Mouse (Mus musculus) hindbrain, embryonic 16.5 days (tissue): ENCODE measurements at regions not wholly inside any gene's neighbourhood (a gene's known extent, or its start where the extent isn't known, plus 50 kb on each side); places are given as distances from the start of the nearest gene placed in this dataset.

Experiments
- ATAC-seq: fragments of 200-750 bp; cut with Nextera tagmentation; 2 replicates; pipeline ENCODE4 v1.8.0; 2017; ENCODE audit warnings: moderate TSS enrichment, moderate library complexity
- H3K27ac ChIP-seq: fragments of 300-500 bp; sonication (generic); 2 replicates; pipeline ENCODE4 v1.5.1; 2014; ENCODE audit warnings: low read depth, mild to moderate bottlenecking, control low read depth, low read length, moderate library complexity
- H3K27me3 ChIP-seq: fragments of 300-500 bp; sonication (generic); replicated peaks from 2 replicates; pipeline ENCODE4 v1.6.1; 2014; ENCODE audit warnings: low read length; ENCODE audit not compliant: control insufficient read depth, insufficient read depth
- H3K36me3 ChIP-seq: fragments of 300-500 bp; sonication (generic); 2 replicates; pipeline ENCODE4 v1.6.1; 2014; ENCODE audit warnings: mild to moderate bottlenecking, low read length, moderate library complexity, mixed read lengths; ENCODE audit not compliant: control insufficient read depth, insufficient read depth
- H3K4me1 ChIP-seq: fragments of 300-500 bp; sonication (generic); 2 replicates; pipeline ENCODE4 v1.6.1; 2014; ENCODE audit warnings: low read depth, low read length; ENCODE audit not compliant: control insufficient read depth, insufficient read depth
- H3K4me2 ChIP-seq: fragments of 300-500 bp; sonication (generic); 2 replicates; pipeline ENCODE4 v1.6.1; 2014; ENCODE audit warnings: mild to moderate bottlenecking, low read length, control low read depth, moderate library complexity
- H3K4me3 ChIP-seq: fragments of 300-500 bp; sonication (generic); 2 replicates; pipeline ENCODE4 v1.5.1; 2014; ENCODE audit warnings: mild to moderate bottlenecking, low read length, control low read depth, moderate library complexity
- H3K9ac ChIP-seq: fragments of 300-500 bp; sonication (generic); 2 replicates; pipeline ENCODE4 v1.6.1; 2014; ENCODE audit warnings: low read depth, mild to moderate bottlenecking, control low read depth, low read length, moderate library complexity
- H3K9me3 ChIP-seq: fragments of 300-500 bp; sonication (generic); 2 replicates; pipeline ENCODE4 v1.6.1; 2014; ENCODE audit warnings: mild to moderate bottlenecking, low read length, moderate library complexity; ENCODE audit not compliant: control insufficient read depth
- WGBS: fragments of 180-500 bp; shearing (Covaris S2); extraction: QIAGEN DNeasy Blood & Tissue Kit; methylation state at CpG from one replicate; pipeline ENCODE4 v1.1.7; 2014; 5-methylcytosine and 5-hydroxymethylcytosine counted together

DNA sequence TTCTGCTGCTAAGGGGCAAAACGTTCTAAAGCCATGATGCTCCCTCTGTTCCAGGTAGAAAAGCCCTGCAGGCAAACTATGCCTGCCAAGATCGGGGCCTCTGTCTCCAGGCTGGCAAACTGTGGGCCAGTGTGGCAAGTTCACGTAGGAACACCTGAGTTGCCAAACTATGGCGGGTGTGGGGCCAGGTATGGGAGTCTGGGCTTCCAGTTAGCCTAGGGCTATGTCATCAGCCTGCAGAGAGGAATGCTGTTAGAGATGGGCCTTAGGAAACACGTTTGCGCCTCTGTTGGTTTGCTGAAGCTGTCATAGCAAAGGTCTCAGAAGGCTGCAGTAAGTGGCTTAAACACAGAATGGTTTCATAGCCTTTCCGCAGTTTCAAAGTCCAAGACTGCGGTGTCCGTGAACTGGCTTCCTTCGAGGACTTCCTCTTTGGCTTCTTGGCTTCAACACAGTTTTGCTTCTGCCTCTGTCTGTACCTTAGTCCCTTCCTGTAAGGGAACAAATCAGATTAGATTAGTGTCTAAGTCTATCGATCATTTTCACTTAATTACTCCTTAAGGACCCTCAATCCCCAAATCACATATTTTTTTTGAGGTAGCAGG, 110.1 kb downstream of the Snx18 start:
- Histone ChIP-seq H3K9me3 (no peaks in the 10 kb centered on the region), H3K36me3 (no peaks in the 10 kb centered on the region), H3K4me2 (no peak overlapping the region), H3K4me1 (peaks cover 3% of the 10 kb centered on the region; the same call in 1 of the 2 replicates), H3K9ac (no peak overlapping the region), H3K27ac (no peak overlapping the region), H3K4me3 (no peak overlapping the region), H3K27me3 (no peaks in the 10 kb centered on the region)
- 92% methylated on average over 11 of the region's 11 CpGs for WGBS
- ATAC-seq: no peak

DNA sequence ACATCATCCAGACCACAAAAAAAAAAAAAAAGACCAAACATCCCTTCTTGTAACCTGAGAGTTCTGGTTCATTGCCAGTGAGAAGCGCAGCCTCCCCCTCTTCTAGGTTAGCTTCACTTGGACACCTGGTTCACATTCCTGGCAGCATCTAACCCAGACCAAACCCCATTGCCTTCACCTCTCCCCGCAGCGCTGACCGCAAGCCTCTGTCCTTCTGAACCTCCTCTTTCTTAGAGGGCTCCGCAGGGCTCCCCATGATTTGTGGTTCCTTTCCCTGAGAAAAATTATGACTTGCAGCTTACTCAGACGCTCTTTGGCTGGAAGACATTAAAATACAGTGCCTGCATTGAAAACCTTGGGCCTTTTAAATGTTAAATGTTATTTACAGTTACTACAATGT, 115.8 kb downstream of the Snx18 start:
- Histone ChIP-seq H3K9me3 (no peaks in the 10 kb centered on the region), H3K27ac (no peak overlapping the region), H3K36me3 (no peaks in the 10 kb centered on the region), H3K4me1 (no peaks in the 10 kb centered on the region), H3K4me3 (no peak overlapping the region), H3K4me2 (no peak overlapping the region), H3K9ac (no peak overlapping the region), H3K27me3 (no peaks in the 10 kb centered on the region)
- 87% methylated on average over 6 of the region's 6 CpGs for WGBS
- ATAC-seq: no peak

DNA sequence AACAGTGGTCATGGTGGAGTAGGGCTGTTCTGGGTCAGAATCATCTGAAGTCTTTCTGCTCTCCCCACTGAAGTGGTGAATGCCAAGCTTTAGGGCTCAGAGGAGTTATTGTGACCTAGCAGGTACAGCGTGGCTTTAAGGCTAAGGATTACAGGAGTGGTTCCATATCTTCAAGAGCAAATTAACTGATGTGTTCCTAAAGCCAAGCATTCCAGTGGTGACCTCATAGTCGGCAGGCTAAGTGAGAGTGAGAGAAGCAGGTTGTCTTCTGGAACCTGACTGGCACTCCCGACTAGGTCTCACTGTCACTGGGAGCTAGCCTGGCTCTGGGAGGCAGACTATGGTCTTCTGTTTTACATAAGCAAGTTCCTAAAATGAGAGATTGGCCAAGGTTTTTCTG, 116.3 kb downstream of the Snx18 start:
- Histone ChIP-seq H3K9ac (no peak overlapping the region), H3K9me3 (no peaks in the 10 kb centered on the region), H3K27ac (no peak overlapping the region), H3K27me3 (no peaks in the 10 kb centered on the region), H3K4me3 (no peak overlapping the region), H3K4me1 (no peaks in the 10 kb centered on the region), H3K4me2 (no peak overlapping the region), H3K36me3 (no peaks in the 10 kb centered on the region)
- ATAC-seq: no peak
- 85% methylated on average over 3 of the region's 3 CpGs for WGBS

DNA sequence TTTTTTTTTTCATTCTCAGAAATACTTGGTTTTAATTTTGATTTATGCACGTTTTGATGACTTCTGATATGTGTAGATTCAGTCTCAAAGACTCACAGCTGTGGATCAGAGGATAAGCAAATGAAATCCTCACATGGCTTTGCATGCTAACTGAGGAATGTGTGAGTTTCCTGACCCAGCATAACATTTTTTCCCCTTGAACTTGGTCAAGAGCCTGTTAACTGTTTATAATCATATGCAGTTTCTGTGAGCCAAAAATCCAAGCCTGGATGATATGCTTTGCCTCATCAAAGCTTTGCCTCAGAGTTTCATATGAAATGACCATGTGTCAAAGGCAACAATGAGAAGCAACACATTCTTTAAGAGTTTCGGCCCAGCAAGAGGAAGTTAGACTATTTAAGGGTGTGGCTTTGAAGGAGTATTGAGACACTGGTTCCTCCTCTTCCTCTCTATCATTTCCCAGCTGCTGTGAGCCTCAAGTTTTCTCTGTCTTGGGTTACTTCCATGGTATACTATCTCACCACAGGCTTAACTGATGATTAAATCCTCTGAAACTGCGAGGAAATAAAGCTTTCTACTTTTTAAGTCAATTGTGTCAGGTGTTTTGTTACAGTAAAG, 117.9 kb downstream of the Snx18 start:
- Histone ChIP-seq H3K36me3 (no peaks in the 10 kb centered on the region), H3K9me3 (no peaks in the 10 kb centered on the region), H3K4me3 (no peak overlapping the region), H3K27ac (no peak overlapping the region), H3K27me3 (no peaks in the 10 kb centered on the region), H3K4me2 (no peak overlapping the region), H3K9ac (no peak overlapping the region), H3K4me1 (no peaks in the 10 kb centered on the region)
- no peak for ATAC-seq
- 80% methylated on average over 3 of the region's 3 CpGs for WGBS

DNA sequence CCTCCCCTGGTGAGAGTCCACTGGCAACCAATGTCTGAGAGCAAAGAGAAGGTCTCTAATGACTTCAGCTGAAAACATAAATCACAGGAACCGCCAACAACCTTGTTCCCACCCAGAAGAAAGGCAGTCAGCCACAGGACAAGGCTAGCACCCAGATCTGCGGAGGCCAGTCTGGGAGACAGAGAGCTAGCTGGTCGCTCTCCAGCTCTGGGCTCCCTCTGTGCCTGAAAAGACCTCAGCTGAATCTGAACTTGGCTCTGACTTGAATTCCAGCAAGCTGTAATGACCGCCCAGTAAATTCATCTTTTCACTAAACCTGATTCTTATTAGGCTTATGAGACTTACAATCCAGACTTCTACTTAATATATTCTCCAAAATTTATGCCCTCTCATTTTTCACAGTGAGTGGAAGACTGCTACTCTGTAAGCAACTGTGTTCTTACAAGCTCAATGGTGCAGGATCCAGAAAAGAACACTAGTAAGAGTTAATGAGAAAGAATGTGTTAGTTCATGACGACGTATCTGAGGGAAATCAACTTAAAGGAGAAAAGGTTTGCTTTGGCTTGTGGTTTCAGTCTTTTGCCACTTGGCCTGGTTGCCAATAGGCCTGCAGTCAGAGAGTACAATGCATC, 119.2 kb downstream of the Snx18 start:
- Histone ChIP-seq H3K4me2 (no peak overlapping the region), H3K36me3 (no peaks in the 10 kb centered on the region), H3K4me3 (no peak overlapping the region), H3K4me1 (no peaks in the 10 kb centered on the region), H3K27me3 (no peaks in the 10 kb centered on the region), H3K9me3 (no peaks in the 10 kb centered on the region), H3K9ac (no peak overlapping the region), H3K27ac (no peak overlapping the region)
- WGBS: 87% methylated on average over 6 of the region's 6 CpGs
- ATAC-seq: no peak

DNA sequence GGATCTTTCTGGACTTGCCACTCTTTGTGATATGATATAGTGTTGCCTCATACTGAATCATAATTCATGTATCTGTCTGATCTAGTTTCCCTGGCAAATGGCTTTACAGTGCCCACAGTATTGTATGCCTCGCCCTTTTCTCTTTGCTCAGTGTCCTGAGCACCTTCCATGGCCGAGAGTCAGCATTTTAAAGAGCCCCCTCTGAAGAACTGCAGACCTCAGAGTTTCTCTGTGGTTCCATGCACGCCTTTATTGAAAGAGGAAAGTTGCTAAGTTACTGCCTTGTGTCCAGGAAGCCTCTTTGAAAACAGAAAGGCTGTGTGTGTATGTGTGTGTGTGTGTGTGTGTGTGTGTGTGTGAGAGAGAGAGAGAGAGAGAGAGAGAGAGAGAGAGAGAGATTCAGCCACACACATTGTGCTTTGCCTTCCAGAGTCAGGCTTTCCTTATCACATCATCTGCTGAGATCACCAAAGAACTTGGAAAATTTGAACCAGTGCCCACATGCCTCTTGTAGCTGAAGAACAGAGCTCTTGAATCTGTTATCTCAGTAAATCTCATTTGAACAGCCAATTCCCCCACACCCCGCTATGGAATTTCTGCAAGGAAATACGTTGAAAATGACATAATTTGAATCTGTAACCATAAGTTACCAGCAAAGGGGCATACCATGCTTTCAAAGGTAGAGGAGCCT, 122.6 kb downstream of the Snx18 start:
- H3K27me3 ChIP-seq: no peaks in the 10 kb centered on the region
- H3K27ac ChIP-seq: no peak overlapping the region
- H3K36me3 ChIP-seq: no peaks in the 10 kb centered on the region
- no peak overlapping the region for H3K4me2 ChIP-seq
- no peaks in the 10 kb centered on the region for H3K9me3 ChIP-seq
- ATAC-seq: peak; percentile 48
- H3K4me3 ChIP-seq: no peak overlapping the region
- H3K9ac ChIP-seq: no peak overlapping the region
- no peaks in the 10 kb centered on the region for H3K4me1 ChIP-seq
- WGBS: 57% methylated on average over 5 of the region's 5 CpGs

DNA sequence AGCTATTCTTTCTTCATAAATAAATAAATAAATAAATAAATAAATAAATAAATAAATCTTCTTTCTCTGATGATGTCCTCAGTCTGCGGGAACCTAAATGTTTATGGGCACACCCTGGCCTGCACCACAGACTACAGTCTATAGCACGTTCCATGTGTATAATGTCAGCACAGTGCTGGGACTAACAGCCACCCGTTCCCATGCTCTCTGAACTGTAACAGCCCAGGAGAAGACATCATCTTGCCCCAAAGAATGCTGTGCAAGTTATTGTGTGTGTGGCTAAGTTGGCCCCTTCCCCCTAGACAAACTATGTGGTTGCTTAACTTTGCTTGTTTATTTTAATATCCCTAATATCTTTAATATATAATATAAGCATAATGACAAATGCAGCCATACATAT, 123.2 kb downstream of the Snx18 start:
- WGBS: 83% methylated on average over 3 of the region's 3 CpGs
- H3K27ac ChIP-seq: no peak overlapping the region
- no peaks in the 10 kb centered on the region for H3K9me3 ChIP-seq
- H3K9ac ChIP-seq: no peak overlapping the region
- ATAC-seq: no peak
- H3K36me3 ChIP-seq: no peaks in the 10 kb centered on the region
- H3K4me3 ChIP-seq: no peak overlapping the region
- H3K27me3 ChIP-seq: no peaks in the 10 kb centered on the region
- H3K4me2 ChIP-seq: no peak overlapping the region
- H3K4me1 ChIP-seq: no peaks in the 10 kb centered on the region

DNA sequence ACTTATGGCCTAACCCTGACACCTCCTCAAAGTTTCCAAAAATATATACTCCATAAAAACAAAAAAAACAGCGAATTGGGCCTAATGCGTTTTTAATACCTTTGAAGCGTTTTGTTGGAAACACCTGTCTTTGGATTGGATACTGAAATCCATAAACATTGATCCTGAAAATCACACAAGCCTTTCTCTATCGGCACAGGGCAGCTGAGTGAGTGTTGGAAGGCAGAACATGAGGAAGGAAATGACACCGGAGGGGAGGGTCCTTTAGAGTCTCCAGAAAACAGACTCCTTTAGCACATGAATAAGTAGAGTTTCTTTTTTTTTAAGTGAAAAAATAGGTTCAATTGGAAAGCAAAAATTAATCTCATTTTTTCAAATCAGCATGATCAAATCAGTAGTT, 123.7 kb downstream of the Snx18 start:
- Histone ChIP-seq H3K9me3 (no peaks in the 10 kb centered on the region), H3K9ac (no peak overlapping the region), H3K27ac (no peak overlapping the region), H3K4me2 (no peak overlapping the region), H3K36me3 (no peaks in the 10 kb centered on the region), H3K27me3 (no peaks in the 10 kb centered on the region), H3K4me1 (no peaks in the 10 kb centered on the region), H3K4me3 (no peak overlapping the region)
- WGBS: 89% methylated on average over 5 of the region's 5 CpGs
- ATAC-seq: no peak
